Mouse (Mus musculus): Measurements from ENCODE around the gene Tec. TPM values are rescaled to one million over a fixed set of nuclear protein-coding genes. Genes with fewer than 3 reads are reported as not detected.

The Tec gene
- polyA plus RNA-seq, 1 experiment from 2014 or later = 2.9 TPM

GRCm38 (mm10) chr5:72763025-72763424 is 105.3 kb downstream of the Tec start:
- no peak for ATAC-seq
- no peak overlapping the region for H3K27ac ChIP-seq (ENCODE audit: low read length)
- 0 out of 2 replicates have a peak, but pooled peaks cover 6% of the 10 kb centered on the region for H3K4me1 ChIP-seq (replicated peaks; ENCODE audit: control insufficient read depth, insufficient read depth, low read length)
- H3K9ac ChIP-seq (replicated peaks; ENCODE audit: low read depth, low read length) = no peak overlapping the region
- no peaks in the 10 kb centered on the region for H3K9me3 ChIP-seq (ENCODE audit: control insufficient read depth, low read length)
- no peak overlapping the region for H3K4me3 ChIP-seq (replicated peaks; ENCODE audit: low read length)
- H3K27me3 ChIP-seq (replicated peaks; ENCODE audit: control insufficient read depth, insufficient read depth, low read length) = no peaks in the 10 kb centered on the region
- H3K4me2 ChIP-seq (ENCODE audit: low read length) = no peak overlapping the region
- no peaks in the 10 kb centered on the region for H3K36me3 ChIP-seq (ENCODE audit: control insufficient read depth, insufficient read depth)
- 72% methylated on average over 3 of the region's 3 CpGs for WGBS

- no peaks in the 10 kb centered on the region for H3K27me3 ChIP-seq (replicated peaks; ENCODE audit: control insufficient read depth, insufficient read depth, low read length)
- peaks cover 11% of the 10 kb centered on the region; the same call in 1 of the 2 replicates for H3K4me1 ChIP-seq (replicated peaks; ENCODE audit: control insufficient read depth, insufficient read depth, low read length)
- WGBS = 25% methylated on average over 5 of the region's 5 CpGs
- no peaks in the 10 kb centered on the region for H3K36me3 ChIP-seq (ENCODE audit: control insufficient read depth, insufficient read depth)
- H3K9ac ChIP-seq (replicated peaks; ENCODE audit: low read depth, low read length) = no peak overlapping the region
- H3K4me2 ChIP-seq (ENCODE audit: low read length) = no peak overlapping the region
- ATAC-seq = 0 out of 2 replicates have a peak, but pooled peaks have one; percentile 8
- no peak overlapping the region for H3K27ac ChIP-seq (ENCODE audit: low read length)
- no peak overlapping the region for H3K4me3 ChIP-seq (replicated peaks; ENCODE audit: low read length)
- no peaks in the 10 kb centered on the region for H3K9me3 ChIP-seq (ENCODE audit: control insufficient read depth, low read length)
Observed at GRCm38 (mm10) chr5:72761758-72762157, 106.5 kb downstream of the Tec start.

DNA sequence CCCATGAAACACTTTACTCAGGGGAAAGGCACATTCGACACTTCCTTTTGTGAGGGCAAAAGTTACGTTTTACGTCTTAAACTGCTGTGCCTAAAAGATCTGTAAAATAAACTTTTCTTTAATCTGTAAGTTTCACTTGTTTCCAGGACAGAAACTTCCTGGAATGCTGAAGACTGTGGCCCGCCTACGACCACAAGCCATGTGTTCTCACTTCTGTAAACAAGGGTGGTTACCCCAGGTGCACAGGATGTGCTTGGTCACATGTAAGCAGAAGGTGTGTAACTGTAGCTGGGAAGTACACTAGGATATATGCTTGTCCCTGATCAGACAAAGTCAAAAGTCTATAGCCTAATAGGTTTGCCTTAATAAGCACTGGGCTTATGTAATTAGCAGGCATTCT is 107.0 kb downstream of the Tec start:
- H3K4me2 ChIP-seq (ENCODE audit: low read length) = no peak overlapping the region
- WGBS = 83% methylated on average over 5 of the region's 5 CpGs
- peaks cover 11% of the 10 kb centered on the region; the same call in 1 of the 2 replicates for H3K4me1 ChIP-seq (replicated peaks; ENCODE audit: control insufficient read depth, insufficient read depth, low read length)

GRCm38 (mm10) chr5:72758925-72759924 is 109.1 kb downstream of the Tec start:
- Histone ChIP-seq H3K27ac (ENCODE audit: low read length) (no peak overlapping the region), H3K9me3 (ENCODE audit: control insufficient read depth, low read length) (no peaks in the 10 kb centered on the region), H3K36me3 (ENCODE audit: control insufficient read depth, insufficient read depth) (no peaks in the 10 kb centered on the region), H3K27me3 (replicated peaks; ENCODE audit: control insufficient read depth, insufficient read depth, low read length) (no peaks in the 10 kb centered on the region), H3K9ac (replicated peaks; ENCODE audit: low read depth, low read length) (no peak overlapping the region), H3K4me3 (replicated peaks; ENCODE audit: low read length) (no peak overlapping the region), H3K4me1 (replicated peaks; ENCODE audit: control insufficient read depth, insufficient read depth, low read length) (peaks cover 11% of the 10 kb centered on the region; the same call in 1 of the 2 replicates), H3K4me2 (ENCODE audit: low read length) (no peak overlapping the region)
- 78% methylated on average over 13 of the region's 13 CpGs for WGBS
- ATAC-seq = peak; percentile 64

More for the DNA sequence above, 107.0 kb downstream of the Tec start:
- Histone ChIP-seq H3K27me3 (replicated peaks; ENCODE audit: control insufficient read depth, insufficient read depth, low read length) (no peaks in the 10 kb centered on the region), H3K4me3 (replicated peaks; ENCODE audit: low read length) (no peak overlapping the region), H3K9me3 (ENCODE audit: control insufficient read depth, low read length) (no peaks in the 10 kb centered on the region), H3K27ac (ENCODE audit: low read length) (no peak overlapping the region), H3K9ac (replicated peaks; ENCODE audit: low read depth, low read length) (no peak overlapping the region), H3K36me3 (ENCODE audit: control insufficient read depth, insufficient read depth) (no peaks in the 10 kb centered on the region)
- ATAC-seq = no peak

- H3K4me3 ChIP-seq (replicated peaks; ENCODE audit: low read length) = no peak overlapping the region
Observed at GRCm38 (mm10) chr5:72757155-72757773, 111.0 kb downstream of the Tec start.

GRCm38 (mm10) chr5:72755941-72756340 is 112.3 kb downstream of the Tec start:
- 75% methylated on average over 8 of the region's 8 CpGs for WGBS
- peak; percentile 64 for ATAC-seq
- H3K4me2 ChIP-seq (ENCODE audit: low read length) = no peak overlapping the region
- H3K4me1 ChIP-seq (replicated peaks; ENCODE audit: control insufficient read depth, insufficient read depth, low read length) = peaks cover 4% of the 10 kb centered on the region; the same call in 1 of the 2 replicates
- H3K27me3 ChIP-seq (replicated peaks; ENCODE audit: control insufficient read depth, insufficient read depth, low read length) = no peaks in the 10 kb centered on the region
- H3K9ac ChIP-seq (replicated peaks; ENCODE audit: low read depth, low read length) = no peak overlapping the region
- no peaks in the 10 kb centered on the region for H3K9me3 ChIP-seq (ENCODE audit: control insufficient read depth, low read length)
- H3K4me3 ChIP-seq (replicated peaks; ENCODE audit: low read length) = no peak overlapping the region
- H3K36me3 ChIP-seq (ENCODE audit: control insufficient read depth, insufficient read depth) = no peaks in the 10 kb centered on the region
- no peak overlapping the region for H3K27ac ChIP-seq (ENCODE audit: low read length)

More at GRCm38 (mm10) chr5:72757155-72757773, 111.0 kb downstream of the Tec start:
- no peak; the same call in 1 of the 2 replicates for ATAC-seq
- Histone ChIP-seq H3K9ac (replicated peaks; ENCODE audit: low read depth, low read length) (no peak overlapping the region), H3K9me3 (ENCODE audit: control insufficient read depth, low read length) (no peaks in the 10 kb centered on the region), H3K27ac (ENCODE audit: low read length) (no peak overlapping the region), H3K4me1 (replicated peaks; ENCODE audit: control insufficient read depth, insufficient read depth, low read length) (peaks cover 11% of the 10 kb centered on the region; the same call in 1 of the 2 replicates), H3K36me3 (ENCODE audit: control insufficient read depth, insufficient read depth) (no peaks in the 10 kb centered on the region), H3K4me2 (ENCODE audit: low read length) (no peak overlapping the region), H3K27me3 (replicated peaks; ENCODE audit: control insufficient read depth, insufficient read depth, low read length) (no peaks in the 10 kb centered on the region)
- 52% methylated on average over 18 of the region's 18 CpGs for WGBS

DNA sequence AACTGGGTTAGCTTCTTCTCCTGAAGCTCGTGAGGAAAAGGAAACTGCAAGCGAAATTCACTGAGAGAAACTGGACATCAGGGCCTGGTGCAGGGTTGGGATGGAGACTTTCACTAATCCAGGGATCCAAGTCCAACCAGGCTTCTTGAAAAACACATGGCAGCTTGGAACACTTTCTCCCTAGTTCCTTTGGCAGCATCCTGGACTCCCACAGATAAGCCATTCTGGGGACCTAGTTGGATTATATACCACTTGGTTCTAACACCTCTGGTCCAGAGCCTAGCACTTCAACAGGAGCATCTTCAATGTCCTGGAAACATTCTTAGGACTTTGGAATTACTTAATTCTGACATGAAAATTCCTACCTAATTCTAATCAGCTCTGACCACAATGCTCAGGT is 113.2 kb downstream of the Tec start:
- 84% methylated on average over 2 of the region's 2 CpGs for WGBS
- H3K9me3 ChIP-seq (ENCODE audit: control insufficient read depth, low read length) = no peaks in the 10 kb centered on the region
- H3K4me3 ChIP-seq (replicated peaks; ENCODE audit: low read length) = no peak overlapping the region
- H3K4me2 ChIP-seq (ENCODE audit: low read length) = no peak overlapping the region
- no peak overlapping the region for H3K27ac ChIP-seq (ENCODE audit: low read length)
- no peak for ATAC-seq
- peaks cover 4% of the 10 kb centered on the region; the same call in 1 of the 2 replicates for H3K4me1 ChIP-seq (replicated peaks; ENCODE audit: control insufficient read depth, insufficient read depth, low read length)
- H3K27me3 ChIP-seq (replicated peaks; ENCODE audit: control insufficient read depth, insufficient read depth, low read length) = no peaks in the 10 kb centered on the region
- H3K36me3 ChIP-seq (ENCODE audit: control insufficient read depth, insufficient read depth) = no peaks in the 10 kb centered on the region
- H3K9ac ChIP-seq (replicated peaks; ENCODE audit: low read depth, low read length) = no peak overlapping the region

DNA sequence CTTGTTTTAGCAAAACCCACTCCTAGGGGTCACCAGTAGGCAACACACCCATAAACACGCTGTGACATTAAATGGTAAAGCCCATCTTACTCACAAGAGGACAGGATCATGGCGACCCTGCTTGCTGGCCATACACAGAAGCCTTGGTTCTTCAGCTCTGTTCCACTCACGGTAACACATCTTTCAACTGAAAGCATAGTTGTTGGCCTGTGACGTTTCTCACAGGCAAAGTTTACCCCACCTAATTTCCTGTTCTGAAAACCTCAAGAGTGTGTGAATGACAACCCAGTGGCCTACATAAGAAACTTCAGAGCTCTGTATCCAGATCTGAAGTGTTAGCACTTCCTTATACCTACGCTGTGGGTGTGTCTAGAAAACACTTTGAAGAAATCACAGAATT is 115.7 kb downstream of the Tec start, which contains the start of gene Txk:
Txk (minus strand) TSS at position 193 of the 400 bp plus-strand sequence.
- 93% methylated on average over 5 of the region's 5 CpGs for WGBS
- Histone ChIP-seq H3K9me3 (ENCODE audit: control insufficient read depth, low read length) (no peaks in the 10 kb centered on the region), H3K4me1 (replicated peaks; ENCODE audit: control insufficient read depth, insufficient read depth, low read length) (peaks cover 4% of the 10 kb centered on the region; the same call in 1 of the 2 replicates), H3K27me3 (replicated peaks; ENCODE audit: control insufficient read depth, insufficient read depth, low read length) (no peaks in the 10 kb centered on the region), H3K4me3 (replicated peaks; ENCODE audit: low read length) (no peak within 1 kb of the TSS), H3K36me3 (ENCODE audit: control insufficient read depth, insufficient read depth) (no peaks in the 10 kb centered on the region), H3K27ac (ENCODE audit: low read length) (no peak within 1 kb of the TSS), H3K4me2 (ENCODE audit: low read length) (no peak within 1 kb of the TSS), H3K9ac (replicated peaks; ENCODE audit: low read depth, low read length) (no peak within 1 kb of the TSS)
- no peak for ATAC-seq
